Mouse (Mus musculus) mature B cell (primary cell): ENCODE data around the gene Efs.
"Not testable (repeated sequence)": the region's sequence is repeated elsewhere in the genome, so short reads cannot be mapped to it uniquely, and the experiment has no call there.

Experiments used
- in situ Hi-C: fragments of 300-500 bp; cut with MboI; formaldehyde crosslinking; loops from 2 replicates; pipeline ENCODE4 v1.14.3; 2019

Gene Efs

GRCm38 (mm10) chr14:54947008-54947407 is 21.1 kb upstream of the Efs start:
- in situ Hi-C loops = not testable (repeated sequence)

GRCm38 (mm10) chr14:54945975-54946704 is 20.2 kb upstream of the Efs start:
- in situ Hi-C loops = no loop called here

GRCm38 (mm10) chr14:54944939-54945338 is 19.0 kb upstream of the Efs start:
- in situ Hi-C loops = no loop called here

- in situ Hi-C loops = no loop called here
Measured at GRCm38 (mm10) chr14:54943971-54944370, 18.0 kb upstream of the Efs start.

- in situ Hi-C loops = no loop called here
Measured at GRCm38 (mm10) chr14:54942479-54942878, 16.6 kb upstream of the Efs start.

GRCm38 (mm10) chr14:54941024-54941978 is 15.4 kb upstream of the Efs start:
- in situ Hi-C loops = no loop called here

- in situ Hi-C loops = no loop called here
Measured at GRCm38 (mm10) chr14:54940176-54940530, 14.2 kb upstream of the Efs start.

- in situ Hi-C loops = no loop called here
Measured at GRCm38 (mm10) chr14:54939434-54940175, 13.7 kb upstream of the Efs start.

- in situ Hi-C loops = no loop called here
Measured at GRCm38 (mm10) chr14:54938431-54939219, 12.7 kb upstream of the Efs start.

- in situ Hi-C loops = no loop called here
Measured at GRCm38 (mm10) chr14:54937361-54938182, 11.6 kb upstream of the Efs start.

- in situ Hi-C loops = no loop called here
Measured at GRCm38 (mm10) chr14:54936831-54937160, 10.9 kb upstream of the Efs start.

- in situ Hi-C loops = no loop called here
Measured at GRCm38 (mm10) chr14:54935904-54936830, 10.2 kb upstream of the Efs start, which contains the start of gene Cmtm5. Gene Cmtm5, plus strand, starts transcription at chr14:54936261.

GRCm38 (mm10) chr14:54932645-54933150 is 6.8 kb upstream of the Efs start, which contains the start of gene Il25:
Gene Il25, plus strand, starts transcription at chr14:54932695.
- in situ Hi-C loops = no loop called here

GRCm38 (mm10) chr14:54930431-54930830 is 4.5 kb upstream of the Efs start:
- in situ Hi-C loops = no loop called here

GRCm38 (mm10) chr14:54929801-54930200 is 3.9 kb upstream of the Efs start:
- in situ Hi-C loops = no loop called here

- in situ Hi-C loops = no loop called here
Measured at GRCm38 (mm10) chr14:54927296-54927695, 1.4 kb upstream of the Efs start.

- in situ Hi-C loops = no loop called here
Measured at GRCm38 (mm10) chr14:54926401-54927158, 654 bp upstream of the Efs start.

- in situ Hi-C loops = no loop called here
Measured at GRCm38 (mm10) chr14:54924641-54925348, 1.1 kb downstream of the Efs start.
